Mouse (Mus musculus) cerebellum, adult 9-10 months (tissue): ENCODE data around the gene Jak2.

Source experiments
- DNase-seq: peaks from one replicate; pipeline ENCODE4 v3.0.0; 2022

Jak2 gene

GRCm38 (mm10) chr19:29251191-29251957, at the start of gene Jak2:
Gene Jak2, plus strand, starts transcription at chr19:29251828.
- peak; percentile 86 for DNase-seq

GRCm38 (mm10) chr19:29203337-29203736, 48.3 kb upstream of the Jak2 start:
- DNase-seq: no peak

- DNase-seq: no peak
Measured at GRCm38 (mm10) chr19:29204583-29204982, 47.0 kb upstream of the Jak2 start.

GRCm38 (mm10) chr19:29205267-29205666, 46.4 kb upstream of the Jak2 start:
- no peak for DNase-seq

GRCm38 (mm10) chr19:29209898-29210297, 41.7 kb upstream of the Jak2 start:
- no peak for DNase-seq

- DNase-seq: no peak
Measured at GRCm38 (mm10) chr19:29210319-29210718, 41.3 kb upstream of the Jak2 start.

GRCm38 (mm10) chr19:29215811-29216509, 35.7 kb upstream of the Jak2 start:
- DNase-seq: no peak

- no peak for DNase-seq
Measured at GRCm38 (mm10) chr19:29221867-29222266, 29.8 kb upstream of the Jak2 start.

- DNase-seq: no peak
Measured at GRCm38 (mm10) chr19:29224968-29225367, 26.7 kb upstream of the Jak2 start.

- no peak for DNase-seq
Measured at GRCm38 (mm10) chr19:29226996-29227395, 24.6 kb upstream of the Jak2 start.

GRCm38 (mm10) chr19:29227941-29228590, 23.6 kb upstream of the Jak2 start:
- no peak for DNase-seq

- no peak for DNase-seq
Measured at GRCm38 (mm10) chr19:29228989-29229388, 22.6 kb upstream of the Jak2 start.

- DNase-seq: no peak
Measured at GRCm38 (mm10) chr19:29232738-29233137, 18.9 kb upstream of the Jak2 start.

GRCm38 (mm10) chr19:29236658-29237385, 14.8 kb upstream of the Jak2 start:
- no peak for DNase-seq

- no peak for DNase-seq
Measured at GRCm38 (mm10) chr19:29238171-29238570, 13.5 kb upstream of the Jak2 start.

GRCm38 (mm10) chr19:29239513-29240235, 12.0 kb upstream of the Jak2 start:
- no peak for DNase-seq

GRCm38 (mm10) chr19:29240676-29241075, 11.0 kb upstream of the Jak2 start:
- no peak for DNase-seq

- DNase-seq: no peak
Measured at GRCm38 (mm10) chr19:29241581-29241980, 10.0 kb upstream of the Jak2 start.

GRCm38 (mm10) chr19:29249933-29250332, 1.7 kb upstream of the Jak2 start:
- DNase-seq: no peak

- DNase-seq: peak; percentile 60
Measured at GRCm38 (mm10) chr19:29251958-29252801, 552 bp downstream of the Jak2 start.

- DNase-seq: peak; percentile 37
Measured at GRCm38 (mm10) chr19:29252831-29253545, 1.4 kb downstream of the Jak2 start.
